Mouse (Mus musculus) stomach, postnatal 0 days (tissue): ENCODE measurements at regions not wholly inside any gene's neighbourhood (a gene's known extent, or its start where the extent isn't known, plus 50 kb on each side); places are given as distances from the start of the nearest gene placed in this dataset.

ENCODE experiments used
- ATAC-seq: fragments of 200-750 bp; cut with Nextera tagmentation; 2 replicates; pipeline ENCODE4 v1.8.0; 2017; ENCODE audit not compliant: low FRiP score, low TSS enrichment
- DNase-seq: peaks from one replicate; pipeline ENCODE4 v3.0.0-alpha.2; 2016; ENCODE audit warnings: low spot score
- H3K27ac ChIP-seq: fragments of 300-500 bp; sonication (generic); replicated peaks from 2 replicates; pipeline ENCODE4 v1.5.1; 2014; ENCODE audit warnings: mild to moderate bottlenecking, control low read depth
- H3K27me3 ChIP-seq: fragments of 300-500 bp; sonication (generic); 2 replicates; pipeline ENCODE4 v1.6.1; 2014; ENCODE audit warnings: low read length; ENCODE audit not compliant: control insufficient read depth, insufficient read depth
- H3K36me3 ChIP-seq: fragments of 300-500 bp; sonication (generic); 2 replicates; pipeline ENCODE4 v1.6.1; 2014; ENCODE audit warnings: low read length, mixed read lengths; ENCODE audit not compliant: control insufficient read depth, insufficient read depth
- H3K4me1 ChIP-seq: fragments of 300-500 bp; sonication (generic); replicated peaks from 2 replicates; pipeline ENCODE4 v1.6.1; 2014; ENCODE audit warnings: antibody characterized with exemption; ENCODE audit not compliant: control insufficient read depth, insufficient read depth
- H3K4me2 ChIP-seq: fragments of 300-500 bp; sonication (generic); replicated peaks from 2 replicates; pipeline ENCODE4 v1.6.1; 2014; ENCODE audit warnings: low read depth, mild to moderate bottlenecking, control low read depth, moderate library complexity
- H3K4me3 ChIP-seq: fragments of 300-500 bp; sonication (generic); 2 replicates; pipeline ENCODE4 v1.5.1; 2014; ENCODE audit warnings: low read depth, low read length, control low read depth
- H3K9ac ChIP-seq: fragments of 300-500 bp; sonication (generic); 2 replicates; pipeline ENCODE4 v1.6.1; 2014; ENCODE audit warnings: mild to moderate bottlenecking, low read length, control low read depth, mixed read lengths
- H3K9me3 ChIP-seq: fragments of 300-500 bp; sonication (generic); 2 replicates; pipeline ENCODE4 v1.6.1; 2016; ENCODE audit warnings: low read length; ENCODE audit not compliant: control insufficient read depth
- CTCF ChIP-seq: IDR thresholded peaks from 2 replicates; pipeline ENCODE4 v1.5.1; 2016; ENCODE audit warnings: antibody characterized with exemption, low read depth, mild to moderate bottlenecking, moderate library complexity
- EP300 ChIP-seq: optimal IDR thresholded peaks from 2 replicates; pipeline ENCODE3; 2016; ENCODE audit warnings: antibody characterized with exemption
- WGBS: fragments of 180-500 bp; shearing (Covaris S2); extraction: QIAGEN DNeasy Blood & Tissue Kit; methylation state at CpG from one replicate; pipeline ENCODE4 v1.1.7; 2014; 5-methylcytosine and 5-hydroxymethylcytosine counted together

DNA sequence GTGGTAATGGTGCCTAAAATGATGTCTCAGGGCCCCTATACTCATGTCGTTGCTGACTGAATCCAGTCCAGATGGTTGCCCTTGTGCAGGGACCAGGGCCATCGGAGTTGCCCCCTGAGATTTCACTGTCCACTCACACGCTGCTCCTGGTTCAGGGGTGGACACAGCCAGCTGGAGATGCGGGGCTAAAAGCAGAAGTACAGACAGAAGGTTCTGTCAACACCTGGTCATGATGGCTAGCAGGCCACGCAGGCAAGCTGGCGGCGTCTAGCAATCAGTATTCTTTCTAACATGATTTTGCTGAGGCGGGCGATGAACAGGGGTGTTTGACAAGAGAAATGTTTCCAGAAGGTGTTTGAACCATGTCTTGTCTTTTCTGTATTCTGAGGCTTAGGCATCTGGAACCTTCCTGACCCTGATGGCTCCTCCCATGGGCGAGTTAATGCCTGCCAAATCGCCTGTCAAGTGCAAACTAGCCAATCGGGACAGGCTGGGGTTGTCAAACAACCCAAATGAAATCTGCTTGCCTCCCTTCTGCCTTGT lies 83.1 kb downstream of the Cxcl12 start:
- H3K4me3 ChIP-seq: no peak overlapping the region
- H3K36me3 ChIP-seq: no peaks in the 10 kb centered on the region
- no peak overlapping the region for H3K4me2 ChIP-seq
- H3K4me1 ChIP-seq: no peaks in the 10 kb centered on the region
- H3K9me3 ChIP-seq: no peaks in the 10 kb centered on the region
- H3K9ac ChIP-seq: no peak overlapping the region
- DNase-seq: no peak
- WGBS: 73% methylated on average over 12 of the region's 12 CpGs
- H3K27ac ChIP-seq: no peak overlapping the region
- no peak for ATAC-seq
- TF ChIP-seq CTCF (no peak), EP300 (no peak)
- no peaks in the 10 kb centered on the region for H3K27me3 ChIP-seq

DNA sequence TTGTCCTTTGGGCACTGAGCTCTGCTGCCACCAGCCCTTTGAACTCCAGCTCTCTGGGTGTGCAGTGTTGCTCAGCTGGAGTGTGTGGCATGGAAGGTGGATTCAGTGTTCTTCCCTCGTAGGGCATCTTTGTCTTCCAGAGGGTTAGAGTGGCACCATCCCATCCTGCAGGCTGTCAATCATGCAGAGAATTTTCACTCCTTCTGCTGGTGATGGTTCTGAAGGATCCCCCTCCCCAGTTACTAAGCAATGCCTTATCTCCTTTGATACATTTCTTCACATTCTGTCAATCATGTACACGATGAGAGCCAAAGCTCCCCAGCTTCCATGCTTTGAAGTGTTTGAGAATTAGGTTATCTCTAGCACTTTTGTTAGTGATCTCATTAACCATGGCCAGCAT lies 84.0 kb downstream of the Cxcl12 start:
- WGBS: 67% methylated on average over 2 of the region's 2 CpGs
- Histone ChIP-seq H3K27me3 (no peaks in the 10 kb centered on the region), H3K36me3 (no peaks in the 10 kb centered on the region), H3K27ac (no peak overlapping the region), H3K4me2 (no peak overlapping the region), H3K4me1 (no peaks in the 10 kb centered on the region), H3K9ac (no peak overlapping the region), H3K9me3 (no peaks in the 10 kb centered on the region), H3K4me3 (no peak overlapping the region)
- DNase-seq (no peak), ATAC-seq (no peak)
- no peak for TF ChIP-seq EP300
- TF ChIP-seq CTCF: no peak

DNA sequence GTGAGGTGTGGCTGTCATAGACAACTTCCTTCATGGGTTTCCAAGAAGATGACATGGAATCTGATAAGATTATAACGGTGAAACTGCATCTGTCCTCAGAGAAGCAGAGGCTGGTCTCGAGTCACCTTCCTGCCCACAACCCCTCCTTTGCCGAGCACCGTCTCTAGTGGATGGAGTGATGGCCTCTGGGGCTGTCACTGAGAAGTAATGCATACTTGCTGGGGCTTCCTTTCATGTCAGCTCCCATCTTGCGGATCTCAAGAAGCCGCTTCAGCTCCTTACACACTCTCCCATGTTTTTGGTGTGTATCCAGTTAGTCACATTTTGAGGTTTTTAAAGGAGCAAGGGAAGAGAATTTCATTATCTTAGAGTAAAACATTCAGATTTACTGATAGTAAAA lies 84.7 kb downstream of the Cxcl12 start:
- H3K4me1 ChIP-seq: no peaks in the 10 kb centered on the region
- 79% methylated on average over 6 of the region's 6 CpGs for WGBS
- ATAC-seq (no peak), DNase-seq (no peak)
- H3K9me3 ChIP-seq: no peaks in the 10 kb centered on the region
- TF ChIP-seq CTCF: no peak
- no peak for TF ChIP-seq EP300
- H3K27me3 ChIP-seq: no peaks in the 10 kb centered on the region
- no peaks in the 10 kb centered on the region for H3K36me3 ChIP-seq
- no peak overlapping the region for H3K4me3 ChIP-seq
- H3K9ac ChIP-seq: no peak overlapping the region
- no peak overlapping the region for H3K27ac ChIP-seq
- no peak overlapping the region for H3K4me2 ChIP-seq

DNA sequence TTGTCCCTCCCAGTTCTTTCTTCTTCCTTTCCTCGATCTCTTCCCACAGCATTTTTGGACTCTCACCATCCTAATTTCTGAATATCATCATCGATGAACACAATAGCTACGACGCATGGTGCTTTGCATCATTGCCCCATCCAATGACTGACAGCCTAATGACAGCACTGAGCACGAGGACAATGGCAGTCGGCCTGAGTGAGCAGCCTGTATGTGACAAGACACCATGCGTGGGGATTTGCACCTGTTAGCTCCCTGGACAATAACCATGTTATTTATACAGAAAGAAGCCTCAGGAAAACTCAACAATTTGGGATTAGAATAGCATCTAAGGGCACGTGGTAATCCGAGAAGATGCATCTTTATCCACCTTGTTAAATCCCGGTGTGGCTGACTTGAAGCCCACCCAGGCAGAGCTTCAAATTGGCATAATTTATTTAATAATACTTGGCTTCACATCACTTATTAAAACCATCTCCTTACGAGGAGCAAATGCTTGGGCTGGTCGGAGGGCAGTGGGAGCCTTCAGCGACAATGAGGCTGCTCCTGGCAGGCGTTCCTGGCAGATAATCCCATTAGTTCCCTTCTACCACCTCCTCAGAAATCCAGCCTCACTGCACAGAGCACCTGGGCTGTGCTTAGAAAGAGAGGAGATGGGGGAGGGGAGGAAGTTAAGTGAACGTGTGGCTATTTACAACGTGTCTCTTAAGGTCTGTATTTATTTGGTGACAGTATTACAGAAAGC lies 85.4 kb downstream of the Cxcl12 start:
- Histone ChIP-seq H3K27ac (no peak overlapping the region), H3K9ac (no peak overlapping the region), H3K27me3 (no peaks in the 10 kb centered on the region), H3K4me3 (no peak overlapping the region), H3K36me3 (no peaks in the 10 kb centered on the region), H3K4me1 (no peaks in the 10 kb centered on the region), H3K9me3 (no peaks in the 10 kb centered on the region), H3K4me2 (no peak overlapping the region)
- TF ChIP-seq CTCF (no peak), EP300 (no peak)
- ATAC-seq: no peak
- WGBS: 55% methylated on average over 16 of the region's 16 CpGs
- no peak for DNase-seq

DNA sequence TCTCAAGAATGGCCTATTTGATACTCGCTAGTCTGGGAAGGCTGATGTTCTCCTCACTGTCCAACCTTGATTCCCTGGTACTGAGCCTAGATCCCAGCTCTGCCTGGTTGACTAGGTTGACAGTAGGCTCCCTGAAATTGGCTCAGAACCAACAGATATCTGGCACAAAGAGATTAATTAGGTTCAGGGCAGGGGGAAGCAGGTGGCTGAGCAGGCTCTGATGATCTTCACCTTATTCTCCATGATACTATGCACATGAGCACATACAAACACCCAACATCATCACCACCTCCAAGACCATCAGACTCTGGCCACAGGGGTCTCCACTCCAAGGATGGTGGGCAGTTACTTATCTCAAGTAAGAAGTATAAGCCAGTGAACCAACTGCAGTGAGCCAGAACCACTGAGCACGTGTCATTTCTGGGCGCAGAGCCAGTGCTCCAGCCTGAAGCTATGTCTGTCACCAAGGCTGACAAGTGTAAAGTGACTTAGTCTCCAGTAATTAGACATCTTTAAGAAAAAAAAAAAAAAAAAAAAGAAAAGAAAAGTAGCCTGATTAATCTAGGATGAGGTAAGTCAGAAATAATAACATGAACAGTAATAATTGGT lies 86.4 kb downstream of the Cxcl12 start:
- Histone ChIP-seq H3K9ac (no peak overlapping the region), H3K4me3 (no peak overlapping the region), H3K27ac (no peak overlapping the region), H3K36me3 (no peaks in the 10 kb centered on the region), H3K4me2 (no peak overlapping the region), H3K9me3 (no peaks in the 10 kb centered on the region), H3K4me1 (no peaks in the 10 kb centered on the region), H3K27me3 (no peaks in the 10 kb centered on the region)
- WGBS: 54% methylated on average over 3 of the region's 3 CpGs
- no peak for ATAC-seq
- TF ChIP-seq CTCF (no peak), EP300 (no peak)
- peak; percentile 23 for DNase-seq
